Mouse (Mus musculus): ENCODE results near the gene Zim1. TPM values are rescaled to one million over a fixed set of nuclear protein-coding genes. Genes with fewer than 3 reads are reported as not detected.
A peak's percentile ranks its signal among the peaks of the same experiment; 100 is the strongest.

The Zim1 gene
- polyA plus RNA-seq, 1 experiment: not detected

- TF ChIP-seq CTCF (IDR thresholded peaks at IDR 0.05; ENCODE audit: insufficient read depth, low read depth, low read length): no peak
- no peak; the same call in 1 of the 2 replicates for TF ChIP-seq POLR2A (IDR thresholded peaks at IDR 0.05; ENCODE audit: insufficient read depth, low read depth, low read length)
- 48% methylated on average over 19 of the region's 19 CpGs for WGBS
- H3K4me3 ChIP-seq (ENCODE audit: insufficient read depth, low read depth, low read length): peak overlapping the region; percentile 57
- no peaks in the 10 kb centered on the region for H3K4me1 ChIP-seq (ENCODE audit: control insufficient read depth, insufficient read depth, low read length)
- peak overlapping the region; percentile 94 for H3K27ac ChIP-seq (ENCODE audit: insufficient read depth, low read depth, low read length)
Observed at GRCm38 (mm10) chr7:6728263-6728931, 32.1 kb upstream of the Zim1 start.

GRCm38 (mm10) chr7:6727351-6728121, 31.3 kb upstream of the Zim1 start:
- TF ChIP-seq CTCF (IDR thresholded peaks at IDR 0.05; ENCODE audit: insufficient read depth, low read depth, low read length) (peak; percentile 67), POLR2A (IDR thresholded peaks at IDR 0.05; ENCODE audit: insufficient read depth, low read depth, low read length) (no peak)
- H3K4me1 ChIP-seq (ENCODE audit: control insufficient read depth, insufficient read depth, low read length): no peaks in the 10 kb centered on the region
- H3K27ac ChIP-seq (ENCODE audit: insufficient read depth, low read depth, low read length): peak overlapping the region; percentile 94
- peak overlapping the region; percentile 57 for H3K4me3 ChIP-seq (ENCODE audit: insufficient read depth, low read depth, low read length)
- 42% methylated on average over 19 of the region's 19 CpGs for WGBS

GRCm38 (mm10) chr7:6709396-6709795, 13.1 kb upstream of the Zim1 start:
- no peak overlapping the region for H3K27ac ChIP-seq (ENCODE audit: insufficient read depth, low read depth, low read length)
- TF ChIP-seq POLR2A (IDR thresholded peaks at IDR 0.05; ENCODE audit: insufficient read depth, low read depth, low read length) (no peak), CTCF (IDR thresholded peaks at IDR 0.05; ENCODE audit: insufficient read depth, low read depth, low read length) (no peak)
- WGBS: 95% methylated on average over 15 of the region's 15 CpGs
- H3K4me1 ChIP-seq (ENCODE audit: control insufficient read depth, insufficient read depth, low read length): 0 out of 2 replicates have a peak, but pooled peaks cover 7% of the 10 kb centered on the region
- no peak overlapping the region for H3K4me3 ChIP-seq (ENCODE audit: insufficient read depth, low read depth, low read length)

- WGBS: 69% methylated on average over 17 of the region's 17 CpGs
- no peak overlapping the region for H3K27ac ChIP-seq (ENCODE audit: insufficient read depth, low read depth, low read length)
- H3K4me1 ChIP-seq (ENCODE audit: control insufficient read depth, insufficient read depth, low read length): 0 out of 2 replicates have a peak, but pooled peaks cover 7% of the 10 kb centered on the region
- TF ChIP-seq CTCF (IDR thresholded peaks at IDR 0.05; ENCODE audit: insufficient read depth, low read depth, low read length) (no peak), POLR2A (IDR thresholded peaks at IDR 0.05; ENCODE audit: insufficient read depth, low read depth, low read length) (no peak)
- H3K4me3 ChIP-seq (ENCODE audit: insufficient read depth, low read depth, low read length): no peak overlapping the region
Observed at GRCm38 (mm10) chr7:6708451-6709180, 12.4 kb upstream of the Zim1 start.

- TF ChIP-seq CTCF (IDR thresholded peaks at IDR 0.05; ENCODE audit: insufficient read depth, low read depth, low read length) (no peak), POLR2A (IDR thresholded peaks at IDR 0.05; ENCODE audit: insufficient read depth, low read depth, low read length) (no peak)
- Histone ChIP-seq H3K4me3 (ENCODE audit: insufficient read depth, low read depth, low read length) (no peak overlapping the region), H3K4me1 (ENCODE audit: control insufficient read depth, insufficient read depth, low read length) (0 out of 2 replicates have a peak, but pooled peaks cover 7% of the 10 kb centered on the region), H3K27ac (ENCODE audit: insufficient read depth, low read depth, low read length) (no peak overlapping the region)
- WGBS: 93% methylated on average over 23 of the region's 23 CpGs
Observed at GRCm38 (mm10) chr7:6707416-6708015, 11.3 kb upstream of the Zim1 start.

GRCm38 (mm10) chr7:6699230-6699629, 3.0 kb upstream of the Zim1 start:
- H3K4me3 ChIP-seq (ENCODE audit: insufficient read depth, low read depth, low read length): no peak overlapping the region
- no peaks in the 10 kb centered on the region for H3K4me1 ChIP-seq (ENCODE audit: control insufficient read depth, insufficient read depth, low read length)
- 59% methylated on average over 3 of the region's 3 CpGs for WGBS
- no peak overlapping the region for H3K27ac ChIP-seq (ENCODE audit: insufficient read depth, low read depth, low read length)
- no peak for TF ChIP-seq POLR2A (IDR thresholded peaks at IDR 0.05; ENCODE audit: insufficient read depth, low read depth, low read length)
- no peak for TF ChIP-seq CTCF (IDR thresholded peaks at IDR 0.05; ENCODE audit: insufficient read depth, low read depth, low read length)

GRCm38 (mm10) chr7:6685511-6685910, 10.7 kb downstream of the Zim1 start:
- H3K27ac ChIP-seq (ENCODE audit: insufficient read depth, low read depth, low read length): no peak overlapping the region
- WGBS: 96% methylated on average over 6 of the region's 6 CpGs
- H3K4me3 ChIP-seq (ENCODE audit: insufficient read depth, low read depth, low read length): no peak overlapping the region
- no peaks in the 10 kb centered on the region for H3K4me1 ChIP-seq (ENCODE audit: control insufficient read depth, insufficient read depth, low read length)
- TF ChIP-seq CTCF (IDR thresholded peaks at IDR 0.05; ENCODE audit: insufficient read depth, low read depth, low read length) (no peak), POLR2A (IDR thresholded peaks at IDR 0.05; ENCODE audit: insufficient read depth, low read depth, low read length) (no peak)

GRCm38 (mm10) chr7:6666726-6667125, 29.5 kb downstream of the Zim1 start:
- 69% methylated on average over 3 of the region's 3 CpGs for WGBS
- TF ChIP-seq CTCF (IDR thresholded peaks at IDR 0.05; ENCODE audit: insufficient read depth, low read depth, low read length): no peak
- no peak for TF ChIP-seq POLR2A (IDR thresholded peaks at IDR 0.05; ENCODE audit: insufficient read depth, low read depth, low read length)
- Histone ChIP-seq H3K4me3 (ENCODE audit: insufficient read depth, low read depth, low read length) (no peak overlapping the region), H3K27ac (ENCODE audit: insufficient read depth, low read depth, low read length) (no peak overlapping the region), H3K4me1 (ENCODE audit: control insufficient read depth, insufficient read depth, low read length) (no peaks in the 10 kb centered on the region)

Measured in olfactory bulb, adult 2 months (tissue).